Mouse (Mus musculus): Measurements from ENCODE around the gene Id1. TPM values are rescaled to one million over a fixed set of nuclear protein-coding genes. Genes with fewer than 3 reads are reported as not detected.

Gene Id1
- polyA plus RNA-seq, 1 experiment from 2014 or later: 68.4 TPM

DNA sequence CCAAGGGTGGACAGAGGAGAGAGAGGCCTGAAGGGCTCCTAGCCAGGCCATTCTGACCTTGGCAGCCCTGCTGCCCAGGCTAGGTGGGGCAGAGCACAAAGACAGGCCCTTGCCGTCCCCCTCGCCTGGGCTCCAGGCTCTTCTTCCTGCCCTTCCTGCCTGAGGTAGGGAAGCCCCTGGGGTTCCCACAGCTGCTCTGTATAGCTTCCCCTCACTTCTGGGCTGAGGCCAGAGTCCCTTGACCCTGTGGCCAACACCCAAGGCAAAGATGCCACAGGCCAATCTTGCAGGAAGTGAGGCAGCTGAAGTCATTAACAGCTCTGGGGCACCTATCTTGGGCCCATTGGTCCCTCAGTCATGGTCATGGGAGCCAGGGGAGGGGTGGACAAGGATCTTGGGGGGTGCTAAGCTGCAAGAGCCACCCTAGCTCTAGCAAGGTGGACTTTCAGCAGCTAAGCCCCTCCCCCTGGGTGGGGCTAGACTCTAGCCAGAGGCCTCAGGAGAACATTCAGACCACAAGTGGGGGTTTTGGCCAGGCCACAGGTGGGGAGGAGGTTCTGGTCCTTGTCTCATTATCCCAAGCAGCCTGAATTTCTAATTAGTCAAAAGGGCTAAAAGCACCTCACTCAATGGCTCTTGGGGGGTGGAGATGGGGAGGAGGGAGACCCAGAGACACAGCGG, 45.1 kb downstream of the Id1 start:
- no peak for ATAC-seq
- H3K27ac ChIP-seq (ENCODE audit: low read depth, low read length): no peak overlapping the region
- H3K27me3 ChIP-seq (replicated peaks; ENCODE audit: control insufficient read depth, insufficient read depth, low read length): no peaks in the 10 kb centered on the region
- 65% methylated on average over 3 of the region's 3 CpGs for WGBS
- no peak overlapping the region for H3K4me2 ChIP-seq (ENCODE audit: low read length)
- no peaks in the 10 kb centered on the region for H3K9me3 ChIP-seq (ENCODE audit: control insufficient read depth, low read length)
- peaks cover 17% of the 10 kb centered on the region for H3K36me3 ChIP-seq (ENCODE audit: control insufficient read depth, insufficient read depth, low read length)
- no peaks in the 10 kb centered on the region; the same call in 1 of the 2 replicates for H3K4me1 ChIP-seq (ENCODE audit: control insufficient read depth, insufficient read depth, low read depth, low read length)
- H3K4me3 ChIP-seq (ENCODE audit: low read length): no peak overlapping the region
- H3K9ac ChIP-seq (ENCODE audit: low read depth, low read length): no peak overlapping the region

DNA sequence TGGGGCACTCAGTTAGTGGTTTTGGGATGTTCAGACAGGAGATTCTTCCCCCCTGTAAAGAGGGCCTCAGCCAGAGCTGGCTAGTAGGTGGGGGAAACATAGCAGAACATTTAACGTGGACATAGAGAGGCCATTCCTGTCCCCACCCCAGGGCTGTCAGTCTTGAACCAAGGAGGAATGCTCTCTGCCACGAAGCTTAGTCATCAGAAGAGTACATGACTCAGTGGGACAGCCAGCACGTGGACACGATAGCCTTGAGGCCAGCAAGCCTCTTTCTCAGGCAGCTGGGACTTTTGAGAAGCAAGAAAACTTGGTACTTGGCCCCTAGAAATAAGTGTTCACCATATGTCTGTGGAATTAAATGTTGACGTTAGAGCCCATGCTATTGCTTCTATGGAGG, 46.6 kb downstream of the Id1 start:
- Histone ChIP-seq H3K27me3 (replicated peaks; ENCODE audit: control insufficient read depth, insufficient read depth, low read length) (no peaks in the 10 kb centered on the region), H3K4me1 (ENCODE audit: control insufficient read depth, insufficient read depth, low read depth, low read length) (no peaks in the 10 kb centered on the region; the same call in 1 of the 2 replicates), H3K4me2 (ENCODE audit: low read length) (no peak overlapping the region), H3K36me3 (ENCODE audit: control insufficient read depth, insufficient read depth, low read length) (peaks cover 17% of the 10 kb centered on the region), H3K9me3 (ENCODE audit: control insufficient read depth, low read length) (no peaks in the 10 kb centered on the region), H3K9ac (ENCODE audit: low read depth, low read length) (no peak overlapping the region), H3K4me3 (ENCODE audit: low read length) (no peak overlapping the region), H3K27ac (ENCODE audit: low read depth, low read length) (no peak overlapping the region)
- no peak for ATAC-seq
- 94% methylated on average over 5 of the region's 5 CpGs for WGBS

DNA sequence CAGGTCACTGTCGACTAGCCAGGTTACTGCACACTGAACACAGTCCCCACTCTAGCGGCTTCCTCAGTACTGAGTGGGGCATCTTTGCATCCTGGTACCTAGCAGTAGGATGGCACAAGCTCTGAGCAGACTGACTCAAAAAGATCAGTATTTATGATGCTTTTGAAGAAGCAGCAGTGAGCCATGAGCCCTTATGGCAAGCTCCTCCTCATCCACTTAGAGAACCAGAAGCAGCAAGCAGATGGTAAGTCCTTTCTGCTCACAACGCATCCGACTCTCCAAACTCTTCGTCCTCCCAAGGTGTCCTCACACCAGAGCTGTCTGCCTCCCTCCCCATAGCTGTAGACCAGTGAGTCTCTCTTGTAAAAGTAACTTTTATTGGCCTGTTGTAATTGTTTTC, 47.2 kb downstream of the Id1 start:
- Histone ChIP-seq H3K27ac (ENCODE audit: low read depth, low read length) (no peak overlapping the region), H3K9me3 (ENCODE audit: control insufficient read depth, low read length) (no peaks in the 10 kb centered on the region), H3K4me3 (ENCODE audit: low read length) (no peak overlapping the region), H3K4me1 (ENCODE audit: control insufficient read depth, insufficient read depth, low read depth, low read length) (no peaks in the 10 kb centered on the region; the same call in 1 of the 2 replicates), H3K4me2 (ENCODE audit: low read length) (no peak overlapping the region), H3K9ac (ENCODE audit: low read depth, low read length) (no peak overlapping the region), H3K27me3 (replicated peaks; ENCODE audit: control insufficient read depth, insufficient read depth, low read length) (no peaks in the 10 kb centered on the region), H3K36me3 (ENCODE audit: control insufficient read depth, insufficient read depth, low read length) (peaks cover 17% of the 10 kb centered on the region)
- WGBS: 94% methylated on average over 5 of the region's 5 CpGs
- ATAC-seq: no peak

DNA sequence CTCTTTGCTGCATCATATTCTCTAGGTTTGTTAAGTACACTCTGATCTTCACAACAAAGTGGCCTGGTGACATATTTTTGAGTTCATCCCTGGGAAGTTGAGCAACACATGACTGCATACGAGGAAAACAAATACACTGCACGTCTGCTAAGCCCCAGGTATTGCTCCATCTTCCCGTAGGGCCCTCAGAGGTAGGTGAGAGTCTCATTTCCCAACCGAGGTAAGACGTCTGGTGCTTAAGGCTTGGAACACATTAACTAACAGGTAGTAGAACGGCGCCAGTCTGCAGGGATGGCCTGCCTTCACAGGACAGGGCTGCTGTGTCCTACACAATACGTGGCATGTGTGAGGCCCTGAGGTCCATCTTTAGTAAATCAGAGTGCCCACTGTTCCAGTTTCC, 48.6 kb downstream of the Id1 start:
- 95% methylated on average over 8 of the region's 8 CpGs for WGBS
- H3K4me3 ChIP-seq (ENCODE audit: low read length): no peak overlapping the region
- no peaks in the 10 kb centered on the region for H3K9me3 ChIP-seq (ENCODE audit: control insufficient read depth, low read length)
- no peaks in the 10 kb centered on the region for H3K27me3 ChIP-seq (replicated peaks; ENCODE audit: control insufficient read depth, insufficient read depth, low read length)
- H3K4me1 ChIP-seq (ENCODE audit: control insufficient read depth, insufficient read depth, low read depth, low read length): peaks cover 5% of the 10 kb centered on the region
- peak overlapping the region; percentile 36; the same call in 1 of the 2 replicates for H3K27ac ChIP-seq (ENCODE audit: low read depth, low read length)
- H3K4me2 ChIP-seq (ENCODE audit: low read length): no peak overlapping the region
- ATAC-seq: no peak
- H3K9ac ChIP-seq (ENCODE audit: low read depth, low read length): no peak overlapping the region
- peaks cover 17% of the 10 kb centered on the region for H3K36me3 ChIP-seq (ENCODE audit: control insufficient read depth, insufficient read depth, low read length)

DNA sequence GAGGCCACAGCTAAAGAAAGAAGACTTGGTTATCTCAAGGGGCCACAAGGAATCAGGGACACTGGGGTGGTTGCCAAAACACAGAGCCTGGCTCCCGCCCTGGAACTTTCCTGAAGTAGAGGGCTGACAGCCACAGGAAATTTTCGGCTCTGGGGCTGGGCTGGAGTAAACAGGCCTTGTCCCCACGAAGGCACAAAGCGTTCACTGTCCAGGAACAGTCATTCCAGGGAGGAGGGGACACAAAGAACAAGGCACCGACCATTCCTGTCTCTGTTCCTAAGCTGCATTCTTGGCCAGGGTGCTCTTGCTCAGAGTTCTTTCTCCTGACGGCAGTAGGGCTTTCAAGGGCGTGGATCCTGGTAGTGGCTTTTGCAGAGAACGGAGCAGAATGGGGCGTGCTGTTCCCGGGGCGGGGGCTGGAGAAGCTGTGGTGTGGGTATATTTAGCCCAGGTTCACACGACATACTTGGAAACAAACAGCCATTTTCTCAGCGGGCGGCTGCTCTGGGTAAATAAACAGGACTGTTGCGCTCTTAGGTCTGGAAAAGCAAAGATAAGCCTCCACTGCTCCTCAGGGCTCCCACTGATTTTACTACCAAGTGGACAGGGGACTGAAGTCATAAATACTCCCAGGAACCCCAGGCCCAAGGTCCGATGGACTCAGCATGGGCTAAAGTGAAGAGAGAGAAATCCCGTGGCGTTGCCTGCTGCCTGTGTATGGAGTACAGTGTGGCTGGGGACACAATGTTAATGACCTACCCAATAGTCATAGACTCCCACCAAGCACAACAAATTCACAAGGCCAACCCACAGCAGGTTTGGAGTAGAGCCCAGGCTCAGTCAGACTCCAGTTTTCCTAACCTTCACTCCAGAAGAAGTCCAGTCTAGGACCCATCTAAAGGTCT, 49.6 kb downstream of the Id1 start:
- no peak overlapping the region for H3K4me2 ChIP-seq (ENCODE audit: low read length)
- no peak overlapping the region for H3K9ac ChIP-seq (ENCODE audit: low read depth, low read length)
- 63% methylated on average over 18 of the region's 18 CpGs for WGBS
- H3K9me3 ChIP-seq (ENCODE audit: control insufficient read depth, low read length): no peaks in the 10 kb centered on the region
- H3K4me1 ChIP-seq (ENCODE audit: control insufficient read depth, insufficient read depth, low read depth, low read length): peaks cover 7% of the 10 kb centered on the region
- peak overlapping the region; percentile 36 for H3K27ac ChIP-seq (ENCODE audit: low read depth, low read length)
- no peaks in the 10 kb centered on the region for H3K27me3 ChIP-seq (replicated peaks; ENCODE audit: control insufficient read depth, insufficient read depth, low read length)
- H3K36me3 ChIP-seq (ENCODE audit: control insufficient read depth, insufficient read depth, low read length): peaks cover 13% of the 10 kb centered on the region
- no peak overlapping the region for H3K4me3 ChIP-seq (ENCODE audit: low read length)
- ATAC-seq: peak; percentile 78

Small RNA genes within 50 kb of the gene (microRNA-seq; reads per million reads assigned to microRNA genes)
- not detected for gene Gm23802

Other genes with a start within 250 kb of the Id1 start
- not detected in 2 replicates for gene Defb22, start 246.1 kb upstream of the Id1 start, polyA plus RNA-seq (2015; fragmentation: Nextera tagmentation; extraction: Ambion mirVana)
- gene Defb26, start 224.6 kb upstream of the Id1 start, polyA plus RNA-seq (2015; fragmentation: Nextera tagmentation; extraction: Ambion mirVana): not detected in 2 replicates
- gene Defb28, start 218.0 kb upstream of the Id1 start, polyA plus RNA-seq (2015; fragmentation: Nextera tagmentation; extraction: Ambion mirVana): not detected in 2 replicates
- not detected in 2 replicates for gene Defb29, start 196.2 kb upstream of the Id1 start, polyA plus RNA-seq (2015; fragmentation: Nextera tagmentation; extraction: Ambion mirVana)
- not detected in 2 replicates for gene Gm17416, start 166.9 kb upstream of the Id1 start, polyA plus RNA-seq (2015; fragmentation: Nextera tagmentation; extraction: Ambion mirVana)
- gene Defb21, start 163.5 kb upstream of the Id1 start, polyA plus RNA-seq (2015; fragmentation: Nextera tagmentation; extraction: Ambion mirVana): not detected in 2 replicates
- gene Defb19, start 155.9 kb upstream of the Id1 start, polyA plus RNA-seq (2015; fragmentation: Nextera tagmentation; extraction: Ambion mirVana): not detected in 2 replicates
- not detected in 2 replicates for gene Defb45, start 136.9 kb upstream of the Id1 start, polyA plus RNA-seq (2015; fragmentation: Nextera tagmentation; extraction: Ambion mirVana)
- gene Defb36, start 131.9 kb upstream of the Id1 start, polyA plus RNA-seq (2015; fragmentation: Nextera tagmentation; extraction: Ambion mirVana): not detected in 2 replicates
- gene Defb25, start 113.2 kb upstream of the Id1 start, polyA plus RNA-seq (2015; fragmentation: Nextera tagmentation; extraction: Ambion mirVana): not detected in 2 replicates
- gene Rem1, start 109.3 kb upstream of the Id1 start, polyA plus RNA-seq (2015; fragmentation: Nextera tagmentation; extraction: Ambion mirVana): 0.80 and 0.82 TPM in 2 replicates
- gene H13, start 66.8 kb upstream of the Id1 start, polyA plus RNA-seq (2015; fragmentation: Nextera tagmentation; extraction: Ambion mirVana): 172 and 178 TPM in 2 replicates
- gene Mcts2, start 49.2 kb upstream of the Id1 start, polyA plus RNA-seq (2015; fragmentation: Nextera tagmentation; extraction: Ambion mirVana): 32.2 and 36.7 TPM in 2 replicates
- gene Cox4i2, start 17.9 kb downstream of the Id1 start, polyA plus RNA-seq (2015; fragmentation: Nextera tagmentation; extraction: Ambion mirVana): 6.7 and 7.0 TPM in 2 replicates
- 138 and 159 TPM in 2 replicates for gene Bcl2l1, start 95.5 kb downstream of the Id1 start, polyA plus RNA-seq (2015; fragmentation: Nextera tagmentation; extraction: Ambion mirVana)
- 14.8 and 19.8 TPM in 2 replicates for gene Tpx2, start 111.7 kb downstream of the Id1 start, polyA plus RNA-seq (2015; fragmentation: Nextera tagmentation; extraction: Ambion mirVana)
- gene Mylk2, start 175.1 kb downstream of the Id1 start, polyA plus RNA-seq (2015; fragmentation: Nextera tagmentation; extraction: Ambion mirVana): 0.21 and 0.44 TPM in 2 replicates
- 4.2 and 4.5 TPM in 2 replicates for gene Foxs1, start 197.0 kb downstream of the Id1 start, polyA plus RNA-seq (2015; fragmentation: Nextera tagmentation; extraction: Ambion mirVana)
- gene Dusp15, start 215.4 kb downstream of the Id1 start, polyA plus RNA-seq (2015; fragmentation: Nextera tagmentation; extraction: Ambion mirVana): 11.6 and 13.6 TPM in 2 replicates
- gene Ttll9, start 226.2 kb downstream of the Id1 start, polyA plus RNA-seq (2015; fragmentation: Nextera tagmentation; extraction: Ambion mirVana): 9.2 and 10.5 TPM in 2 replicates

All from hindbrain, embryonic 16.5 days (tissue).